Mouse (Mus musculus) heart, embryonic 15.5 days (tissue): ENCODE results near the gene Cdk17. TPM values are rescaled to one million over a fixed set of nuclear protein-coding genes. Genes with fewer than 3 reads are reported as not detected.
A peak's percentile ranks its signal among the peaks of the same experiment; 100 is the strongest.

Experiments used
- ATAC-seq: fragments of 200-750 bp; cut with Nextera tagmentation; replicated peaks from 2 replicates; pipeline ENCODE4 v1.8.0; 2017; ENCODE audit warnings: low read depth, moderate TSS enrichment; ENCODE audit not compliant: insufficient number of reproducible peaks, insufficient read depth, low FRiP score
- H3K27ac ChIP-seq: fragments of 300-500 bp; sonication (generic); 2 replicates; pipeline ENCODE4 v1.5.1; 2015; ENCODE audit warnings: mild to moderate bottlenecking, inconsistent platforms
- H3K27me3 ChIP-seq: fragments of 300-500 bp; sonication (generic); 2 replicates; pipeline ENCODE4 v1.6.1; 2015; ENCODE audit warnings: inconsistent platforms
- H3K36me3 ChIP-seq: fragments of 300-500 bp; sonication (generic); 2 replicates; pipeline ENCODE4 v1.6.1; 2015; ENCODE audit warnings: mild to moderate bottlenecking, inconsistent platforms
- H3K4me1 ChIP-seq: fragments of 300-500 bp; sonication (generic); replicated peaks from 2 replicates; pipeline ENCODE4 v1.6.1; 2015; ENCODE audit warnings: inconsistent platforms
- H3K4me2 ChIP-seq: fragments of 300-500 bp; sonication (generic); 2 replicates; pipeline ENCODE4 v1.6.1; 2015; ENCODE audit warnings: inconsistent platforms, mild to moderate bottlenecking, moderate library complexity
- H3K4me3 ChIP-seq: fragments of 300-500 bp; sonication (generic); 2 replicates; pipeline ENCODE4 v1.5.1; 2015; ENCODE audit warnings: mild to moderate bottlenecking, inconsistent platforms
- H3K9ac ChIP-seq: fragments of 300-500 bp; sonication (generic); 2 replicates; pipeline ENCODE4 v1.6.1; 2015; ENCODE audit warnings: mild to moderate bottlenecking, inconsistent platforms
- H3K9me3 ChIP-seq: fragments of 300-500 bp; sonication (generic); replicated peaks from 2 replicates; pipeline ENCODE4 v1.6.1; 2016; ENCODE audit warnings: inconsistent platforms
- WGBS: fragments of 180-500 bp; shearing (Covaris S2); methylation state at CpG from one replicate; pipeline ENCODE4 v1.1.7; 2015; ENCODE audit warnings: mixed read lengths; 5-methylcytosine and 5-hydroxymethylcytosine counted together
- polyA plus RNA-seq: library from polyadenylated mRNA; unstranded; fragments of >200 nt; fragmentation: Nextera tagmentation; extraction: Ambion mirVana; gene quantifications from 2 replicates; pipeline ENCODE4 v1.2.1, GENCODE M21; 2015

Cdk17 gene
- 16.7 and 17.3 TPM in 2 replicates for polyA plus RNA-seq

DNA sequence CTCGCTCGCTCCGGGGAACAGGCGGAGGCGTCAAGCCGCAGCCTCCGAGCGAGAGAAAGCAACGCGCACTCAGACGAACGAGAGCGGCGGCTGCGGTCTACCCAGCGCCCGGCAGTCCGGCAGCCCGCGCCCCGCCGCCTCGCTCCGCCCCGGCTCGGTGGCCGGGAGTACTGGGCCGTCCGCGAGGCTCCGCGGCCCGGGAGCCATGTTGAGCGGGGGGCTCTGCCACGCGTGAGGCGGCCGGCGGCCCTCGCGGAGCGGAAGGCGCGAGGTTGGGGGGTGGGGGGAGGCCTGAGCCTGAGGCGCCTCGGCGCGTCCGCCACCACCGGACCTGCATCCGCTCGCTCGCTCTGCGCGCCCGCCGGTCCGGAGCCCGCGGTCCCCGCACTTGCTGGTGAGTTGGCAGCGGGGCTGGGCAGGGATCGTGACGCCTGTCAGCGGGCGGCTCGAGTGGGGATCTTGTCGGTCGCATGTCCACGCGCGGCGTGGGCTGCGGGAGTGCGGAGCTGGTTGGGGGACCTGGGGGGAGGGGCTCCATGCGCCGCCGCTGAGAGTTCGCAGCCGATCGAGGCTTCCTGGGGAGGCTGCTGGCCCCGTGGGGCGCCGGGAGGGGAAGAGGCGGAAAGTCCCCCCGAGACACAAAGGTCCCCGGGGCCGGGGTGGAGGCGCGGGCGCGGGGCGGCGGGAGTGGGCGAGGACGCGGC is at the start of gene Cdk17:
Gene Cdk17 (plus strand): TSS at position 69 of the 704 bp plus-strand sequence.
- H3K27me3 ChIP-seq = no peaks in the 10 kb centered on the region
- WGBS = under 1% methylated on average over 92 of the region's 97 CpGs
- H3K9me3 ChIP-seq = no peaks in the 10 kb centered on the region
- peak within 1 kb of the TSS; percentile 76 for H3K4me2 ChIP-seq
- H3K27ac ChIP-seq = peak within 1 kb of the TSS; percentile 99
- H3K4me1 ChIP-seq = peaks cover 27% of the 10 kb centered on the region
- no peaks in the 10 kb centered on the region for H3K36me3 ChIP-seq
- peak within 1 kb of the TSS; percentile 97 for H3K9ac ChIP-seq
- H3K4me3 ChIP-seq = peak within 1 kb of the TSS; percentile 91
- ATAC-seq = peak; percentile 84

DNA sequence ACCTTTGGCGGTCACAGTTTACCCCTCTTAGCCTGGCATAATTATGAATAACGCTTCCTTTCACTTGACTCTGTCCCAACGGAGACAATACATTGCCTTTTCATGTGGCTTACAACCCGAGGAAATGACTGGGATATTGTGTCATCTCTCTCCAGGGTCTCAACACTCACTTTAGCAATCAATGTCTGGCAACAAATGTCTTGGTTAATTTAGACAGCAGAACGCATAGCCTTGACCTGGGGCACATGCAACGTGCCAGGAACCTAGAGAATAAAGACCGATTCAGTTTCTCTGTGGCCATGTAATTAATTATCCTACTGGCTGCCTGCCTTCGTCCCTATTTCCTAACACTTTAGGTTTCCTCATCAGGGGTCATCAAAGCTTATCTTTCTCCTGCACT is 49.3 kb upstream of the Cdk17 start:
- Histone ChIP-seq H3K4me2 (no peak overlapping the region), H3K36me3 (no peaks in the 10 kb centered on the region), H3K4me3 (no peak overlapping the region), H3K9ac (no peak overlapping the region), H3K27ac (no peak overlapping the region), H3K9me3 (no peaks in the 10 kb centered on the region), H3K27me3 (no peaks in the 10 kb centered on the region), H3K4me1 (no peaks in the 10 kb centered on the region)
- ATAC-seq = no peak
- WGBS = 64% methylated on average over 8 of the region's 8 CpGs

GRCm38 (mm10) chr10:93112021-93112420 is 48.7 kb upstream of the Cdk17 start:
- Histone ChIP-seq H3K27ac (no peak overlapping the region), H3K4me1 (no peaks in the 10 kb centered on the region), H3K4me2 (no peak overlapping the region), H3K9me3 (no peaks in the 10 kb centered on the region), H3K4me3 (no peak overlapping the region), H3K27me3 (no peaks in the 10 kb centered on the region), H3K9ac (no peak overlapping the region), H3K36me3 (no peaks in the 10 kb centered on the region)
- no peak for ATAC-seq
- WGBS = 88% methylated on average over 6 of the region's 6 CpGs

DNA sequence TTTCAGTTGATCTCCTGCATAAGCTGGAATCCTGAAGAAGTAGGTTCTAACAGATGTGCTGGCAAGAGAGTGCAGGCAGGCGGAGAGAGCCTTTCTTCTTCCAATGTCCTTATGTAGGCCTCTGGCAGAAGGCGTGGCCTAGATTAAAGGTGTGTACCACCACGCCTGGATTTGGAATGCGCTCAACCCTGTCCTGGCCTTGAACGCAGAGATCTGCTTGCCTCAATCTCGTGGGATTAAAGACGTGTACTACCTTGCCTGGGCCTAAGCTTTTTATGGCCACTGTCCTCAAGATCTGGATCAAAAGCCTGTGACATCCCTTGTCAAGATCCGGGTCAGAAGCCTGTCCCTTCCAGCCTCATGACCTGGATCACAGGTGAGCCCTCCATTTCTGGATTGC is 46.7 kb upstream of the Cdk17 start:
- 77% methylated on average over 8 of the region's 8 CpGs for WGBS

DNA sequence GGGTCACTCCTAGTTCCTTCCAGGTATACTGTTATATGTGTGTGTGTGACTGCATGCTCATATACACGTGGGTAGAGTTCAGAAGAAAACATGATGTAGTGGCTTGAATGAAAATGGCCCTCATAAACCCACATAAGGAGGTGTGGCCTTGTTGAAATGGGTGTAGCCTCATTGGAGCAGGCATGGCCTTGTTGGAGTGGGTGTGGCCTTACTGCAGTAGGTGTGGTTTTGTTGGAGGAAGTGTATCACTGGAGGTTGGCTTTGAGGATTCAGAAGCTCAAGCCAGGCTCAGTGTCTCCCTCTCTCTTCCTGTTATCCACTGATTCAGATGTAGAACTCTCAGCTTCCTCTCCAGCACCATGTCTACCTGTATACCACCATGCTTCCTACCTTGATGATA is 45.9 kb upstream of the Cdk17 start:
- Histone ChIP-seq H3K27ac (no peak overlapping the region), H3K27me3 (no peaks in the 10 kb centered on the region), H3K9ac (no peak overlapping the region), H3K4me1 (no peaks in the 10 kb centered on the region), H3K4me3 (no peak overlapping the region), H3K4me2 (no peak overlapping the region), H3K36me3 (no peaks in the 10 kb centered on the region), H3K9me3 (no peaks in the 10 kb centered on the region)
- 74% methylated on average over 1 of the region's 1 CpGs for WGBS
- ATAC-seq = no peak

More for the DNA sequence above, 46.7 kb upstream of the Cdk17 start:
- ATAC-seq = no peak
- H3K27me3 ChIP-seq = no peaks in the 10 kb centered on the region
- no peak overlapping the region for H3K9ac ChIP-seq
- no peak overlapping the region for H3K4me3 ChIP-seq
- no peaks in the 10 kb centered on the region for H3K9me3 ChIP-seq
- H3K36me3 ChIP-seq = no peaks in the 10 kb centered on the region
- H3K4me1 ChIP-seq = no peaks in the 10 kb centered on the region
- no peak overlapping the region for H3K27ac ChIP-seq
- no peak overlapping the region for H3K4me2 ChIP-seq

- Histone ChIP-seq H3K27me3 (no peaks in the 10 kb centered on the region), H3K4me2 (no peak overlapping the region), H3K9ac (no peak overlapping the region), H3K9me3 (no peaks in the 10 kb centered on the region), H3K4me1 (no peaks in the 10 kb centered on the region), H3K27ac (no peak overlapping the region), H3K36me3 (no peaks in the 10 kb centered on the region), H3K4me3 (no peak overlapping the region)
- WGBS = 89% methylated on average over 1 of the region's 1 CpGs
- ATAC-seq = no peak
Measured at GRCm38 (mm10) chr10:93115743-93116142, 44.9 kb upstream of the Cdk17 start.

DNA sequence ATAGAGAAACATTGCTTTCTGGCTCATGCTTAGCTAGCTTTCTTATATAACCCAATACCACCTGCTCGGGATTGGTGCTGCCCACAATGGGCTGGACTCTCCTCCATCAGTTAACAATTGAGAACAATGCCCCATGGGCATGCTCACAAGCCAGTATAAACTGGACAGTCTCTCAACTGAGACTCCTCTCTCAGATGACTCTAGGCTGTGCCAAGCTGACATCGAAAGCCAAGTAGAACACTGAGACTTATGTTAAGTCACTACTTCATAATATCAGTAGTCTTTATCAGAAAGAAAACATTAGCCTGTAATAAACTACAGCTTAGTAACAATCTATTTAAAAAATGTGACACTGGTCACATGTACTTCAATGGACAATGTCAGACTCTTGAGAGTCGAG is 44.0 kb upstream of the Cdk17 start:
- no peak overlapping the region for H3K4me3 ChIP-seq
- WGBS = 57% methylated on average over 3 of the region's 3 CpGs
- no peak overlapping the region for H3K9ac ChIP-seq

DNA sequence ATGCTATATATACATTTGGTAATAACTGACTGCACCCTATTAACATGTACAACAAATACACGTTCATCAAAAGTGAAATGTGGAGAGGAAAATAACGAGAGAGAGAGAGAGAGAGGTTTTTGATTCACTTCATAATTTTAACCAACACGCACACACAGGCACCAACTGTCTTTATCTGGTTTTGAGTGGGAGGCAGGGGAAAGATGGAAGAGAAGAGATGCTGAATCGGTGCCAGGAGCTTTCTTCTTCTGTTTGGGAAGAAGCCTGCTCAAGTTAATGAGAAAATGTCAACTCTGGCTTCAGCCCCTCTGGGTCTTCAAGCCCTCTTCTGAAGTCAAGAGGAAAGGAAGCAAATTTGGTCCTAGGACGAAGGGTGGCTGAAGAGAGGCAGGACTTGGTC is 40.9 kb upstream of the Cdk17 start:
- H3K27ac ChIP-seq = no peak overlapping the region
- 61% methylated on average over 5 of the region's 5 CpGs for WGBS
- no peak overlapping the region for H3K4me2 ChIP-seq
- no peaks in the 10 kb centered on the region for H3K27me3 ChIP-seq
- ATAC-seq = no peak
- no peaks in the 10 kb centered on the region for H3K9me3 ChIP-seq
- no peak overlapping the region for H3K4me3 ChIP-seq
- no peak overlapping the region for H3K9ac ChIP-seq
- H3K4me1 ChIP-seq = 0 out of 2 replicates have a peak, but pooled peaks cover 2% of the 10 kb centered on the region
- H3K36me3 ChIP-seq = no peaks in the 10 kb centered on the region

More for the DNA sequence above, 44.0 kb upstream of the Cdk17 start:
- Histone ChIP-seq H3K4me1 (no peaks in the 10 kb centered on the region), H3K36me3 (no peaks in the 10 kb centered on the region), H3K27ac (no peak overlapping the region), H3K27me3 (no peaks in the 10 kb centered on the region), H3K4me2 (no peak overlapping the region), H3K9me3 (no peaks in the 10 kb centered on the region)
- no peak for ATAC-seq

DNA sequence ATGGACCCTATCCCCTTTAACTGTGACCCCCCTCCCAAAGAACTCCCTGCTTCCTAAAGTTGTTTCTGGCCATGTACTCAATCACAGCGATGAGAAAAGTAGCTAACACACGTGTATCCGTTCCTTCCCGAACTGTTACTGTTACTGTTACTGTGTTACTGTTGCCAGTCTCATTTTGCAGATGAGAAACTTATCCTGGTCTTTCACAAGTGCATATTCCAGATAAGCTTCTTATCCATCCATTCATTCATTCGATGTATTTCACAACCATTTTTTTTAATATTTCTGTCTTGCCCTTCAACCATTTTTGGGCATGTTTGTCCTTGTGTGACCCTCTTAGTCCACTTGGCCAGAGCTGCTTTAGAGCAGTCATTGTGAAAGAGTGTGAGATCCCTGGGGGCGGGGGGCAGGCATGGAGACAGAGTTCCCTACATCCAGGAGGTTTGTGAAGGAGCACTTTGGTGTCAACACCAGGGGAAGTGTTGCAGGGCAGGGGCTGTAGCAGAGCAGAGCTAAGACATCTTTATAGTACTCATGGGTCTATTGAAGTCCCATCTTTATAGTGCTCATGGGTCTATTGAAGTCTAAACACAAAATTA is 39.3 kb upstream of the Cdk17 start:
- Histone ChIP-seq H3K27me3 (no peaks in the 10 kb centered on the region), H3K27ac (no peak overlapping the region), H3K9me3 (no peaks in the 10 kb centered on the region), H3K36me3 (no peaks in the 10 kb centered on the region), H3K4me2 (no peak overlapping the region), H3K4me1 (0 out of 2 replicates have a peak, but pooled peaks cover 2% of the 10 kb centered on the region), H3K4me3 (no peak overlapping the region), H3K9ac (no peak overlapping the region)
- ATAC-seq = no peak
- 85% methylated on average over 6 of the region's 6 CpGs for WGBS

DNA sequence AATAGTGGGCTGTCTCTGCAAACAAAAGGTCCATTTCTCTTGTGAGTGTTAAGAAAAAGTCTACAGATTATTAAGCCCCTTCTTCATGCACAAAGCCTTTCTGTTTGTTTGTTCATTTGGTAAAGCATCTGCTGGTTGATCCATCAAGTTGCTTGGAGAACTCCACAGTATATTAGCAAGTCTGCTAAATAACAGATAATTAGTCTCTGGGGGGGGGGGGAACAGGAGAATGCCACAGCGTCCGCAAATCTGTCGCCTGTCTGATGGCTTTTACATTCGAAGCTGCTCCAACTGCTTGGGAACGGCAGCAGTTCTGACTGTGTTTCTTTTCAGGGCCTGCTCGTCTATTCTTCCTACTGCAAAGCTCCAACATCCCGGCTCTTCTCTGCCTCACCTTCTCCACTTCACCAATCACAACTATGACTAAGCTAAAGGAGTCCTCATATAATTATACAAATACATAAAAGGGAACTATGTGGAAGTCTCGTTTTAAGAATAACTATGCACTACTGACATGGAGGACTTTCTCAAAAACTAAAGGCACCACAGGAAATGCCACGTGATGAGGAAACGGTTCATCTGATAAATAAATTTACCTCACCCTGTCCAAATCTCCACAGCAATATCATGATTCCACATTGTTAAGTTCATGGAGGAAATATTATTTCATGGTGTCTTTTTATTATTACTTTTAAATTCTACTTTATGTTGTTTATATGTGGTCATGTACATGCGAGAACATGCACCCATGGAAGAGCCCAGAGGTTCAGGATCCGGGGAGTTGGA is 38.1 kb upstream of the Cdk17 start:
- Histone ChIP-seq H3K4me3 (no peak overlapping the region), H3K9ac (no peak overlapping the region), H3K4me2 (no peak overlapping the region), H3K27me3 (no peaks in the 10 kb centered on the region), H3K36me3 (no peaks in the 10 kb centered on the region), H3K27ac (0 out of 2 replicates have a peak overlapping the region, but pooled peaks have one; percentile 75), H3K4me1 (0 out of 2 replicates have a peak, but pooled peaks cover 2% of the 10 kb centered on the region), H3K9me3 (no peaks in the 10 kb centered on the region)
- no peak for ATAC-seq
- 63% methylated on average over 12 of the region's 12 CpGs for WGBS

DNA sequence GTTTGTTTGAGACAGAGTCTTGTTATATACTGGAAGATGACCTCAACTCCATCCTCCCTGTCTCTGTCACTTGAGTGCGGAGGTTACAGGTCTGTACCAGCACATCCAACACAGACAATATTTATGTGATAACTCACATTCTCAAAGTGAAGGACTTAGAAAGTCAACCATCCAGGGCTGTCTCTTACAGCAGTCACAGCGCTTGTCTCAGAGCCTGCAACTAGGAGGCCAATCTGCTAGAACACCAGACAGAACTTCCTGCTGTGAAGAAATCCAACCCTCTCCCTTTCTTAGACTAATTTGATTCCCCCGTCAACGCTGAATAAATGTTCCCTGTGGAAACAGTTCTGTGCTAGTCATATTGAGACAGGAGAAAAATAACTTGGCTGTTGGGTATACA is 37.4 kb upstream of the Cdk17 start:
- 66% methylated on average over 4 of the region's 4 CpGs for WGBS
- no peaks in the 10 kb centered on the region for H3K36me3 ChIP-seq
- no peaks in the 10 kb centered on the region for H3K27me3 ChIP-seq
- no peak overlapping the region for H3K9ac ChIP-seq
- H3K27ac ChIP-seq = peak overlapping the region; percentile 75
- H3K4me1 ChIP-seq = 0 out of 2 replicates have a peak, but pooled peaks cover 2% of the 10 kb centered on the region
- no peak for ATAC-seq
- no peaks in the 10 kb centered on the region for H3K9me3 ChIP-seq
- H3K4me3 ChIP-seq = no peak overlapping the region
- no peak overlapping the region for H3K4me2 ChIP-seq
